Mouse (Mus musculus) midbrain, embryonic 13.5 days (tissue): ENCODE measurements around the gene Atf3. TPM values are rescaled to one million over a fixed set of nuclear protein-coding genes. Genes with fewer than 3 reads are reported as not detected.

Source experiments
- ATAC-seq: fragments of 200-750 bp; cut with Nextera tagmentation; 2 replicates; pipeline ENCODE4 v1.8.0; 2017; ENCODE audit warnings: mild to moderate bottlenecking, moderate TSS enrichment, moderate library complexity
- H3K27ac ChIP-seq: fragments of 300-500 bp; sonication (generic); 2 replicates; pipeline ENCODE4 v1.5.1; 2015; ENCODE audit warnings: inconsistent platforms, mild to moderate bottlenecking, moderate library complexity
- H3K27me3 ChIP-seq: fragments of 300-500 bp; sonication (generic); 2 replicates; pipeline ENCODE4 v1.6.1; 2015; ENCODE audit warnings: mild to moderate bottlenecking, inconsistent platforms
- H3K36me3 ChIP-seq: fragments of 300-500 bp; sonication (generic); 2 replicates; pipeline ENCODE4 v1.6.1; 2015; ENCODE audit warnings: mild to moderate bottlenecking, inconsistent platforms
- H3K4me1 ChIP-seq: fragments of 300-500 bp; sonication (generic); replicated peaks from 2 replicates; pipeline ENCODE4 v1.6.1; 2015; ENCODE audit warnings: inconsistent platforms
- H3K4me2 ChIP-seq: fragments of 300-500 bp; sonication (generic); replicated peaks from 2 replicates; pipeline ENCODE4 v1.6.1; 2015; ENCODE audit warnings: moderate library complexity, mild to moderate bottlenecking, inconsistent platforms
- H3K4me3 ChIP-seq: fragments of 300-500 bp; sonication (generic); replicated peaks from 2 replicates; pipeline ENCODE4 v1.5.1; 2015; ENCODE audit warnings: mild to moderate bottlenecking, inconsistent platforms
- H3K9ac ChIP-seq: fragments of 300-500 bp; sonication (generic); replicated peaks from 2 replicates; pipeline ENCODE4 v1.6.1; 2015; ENCODE audit warnings: mild to moderate bottlenecking, inconsistent platforms
- H3K9me3 ChIP-seq: fragments of 300-500 bp; sonication (generic); 2 replicates; pipeline ENCODE4 v1.6.1; 2016; ENCODE audit warnings: mild to moderate bottlenecking, inconsistent platforms
- WGBS: fragments of 180-500 bp; shearing (Covaris S2); methylation state at CpG from one replicate; pipeline ENCODE4 v1.1.7; 2015; 5-methylcytosine and 5-hydroxymethylcytosine counted together
- polyA plus RNA-seq: library from polyadenylated mRNA; unstranded; fragments of >200 nt; fragmentation: Nextera tagmentation; extraction: Ambion mirVana; gene quantifications from 2 replicates; pipeline ENCODE4 v1.2.1, GENCODE M21; 2015

Gene Atf3
- polyA plus RNA-seq, 1 experiment from 2014 or later = 0.83 TPM

DNA sequence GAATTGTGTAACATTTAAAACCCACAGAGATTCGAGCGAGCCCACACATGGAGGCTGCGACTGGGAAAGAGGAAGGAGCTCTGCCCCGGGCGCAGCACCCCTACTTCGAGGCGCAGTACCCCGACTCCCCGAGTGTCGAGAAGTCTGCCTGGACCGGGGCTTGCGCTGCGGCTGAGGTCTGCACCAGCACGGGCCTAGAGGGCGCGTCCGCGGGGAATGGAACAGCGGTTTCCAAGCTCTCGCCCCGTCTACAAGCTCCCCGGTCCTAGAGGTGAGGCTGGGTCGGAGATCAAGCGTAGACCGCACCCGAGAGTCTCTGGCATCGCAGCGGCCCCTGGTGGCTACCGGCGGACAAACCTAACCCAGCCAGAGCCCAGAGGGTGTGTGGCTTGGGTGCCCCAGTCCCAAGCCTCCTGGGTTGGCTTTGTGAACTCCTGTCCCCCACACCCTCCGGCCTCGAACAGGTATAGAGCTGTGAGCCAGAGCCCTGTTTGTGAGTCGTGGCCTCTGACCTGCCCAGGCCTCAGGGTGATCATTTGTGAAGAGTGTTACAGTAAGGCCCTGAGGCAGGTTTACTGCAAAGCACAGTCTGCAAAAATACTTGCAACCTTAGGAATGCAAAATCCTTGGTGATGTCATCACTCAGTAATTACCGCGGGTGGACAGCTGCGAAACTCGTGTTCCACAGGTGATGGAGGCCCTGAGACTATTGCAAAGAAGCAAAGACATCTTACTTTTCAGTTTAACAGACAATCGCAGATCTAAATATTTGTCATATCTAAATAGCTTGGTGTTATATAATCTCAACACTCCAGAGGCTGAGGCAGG, 91.8 kb downstream of the Atf3 start:
- 18% methylated on average over 38 of the region's 38 CpGs for WGBS
- H3K27me3 ChIP-seq = peaks cover 16% of the 10 kb centered on the region
- peaks cover 3% of the 10 kb centered on the region; the same call in 1 of the 2 replicates for H3K4me1 ChIP-seq
- peak overlapping the region; percentile 52 for H3K4me2 ChIP-seq
- no peaks in the 10 kb centered on the region for H3K9me3 ChIP-seq
- H3K9ac ChIP-seq = 0 out of 2 replicates have a peak overlapping the region, but pooled peaks have one; percentile 10
- H3K36me3 ChIP-seq = no peaks in the 10 kb centered on the region
- peak; percentile 75 for ATAC-seq
- H3K27ac ChIP-seq = no peak overlapping the region
- H3K4me3 ChIP-seq = peak overlapping the region; percentile 29

DNA sequence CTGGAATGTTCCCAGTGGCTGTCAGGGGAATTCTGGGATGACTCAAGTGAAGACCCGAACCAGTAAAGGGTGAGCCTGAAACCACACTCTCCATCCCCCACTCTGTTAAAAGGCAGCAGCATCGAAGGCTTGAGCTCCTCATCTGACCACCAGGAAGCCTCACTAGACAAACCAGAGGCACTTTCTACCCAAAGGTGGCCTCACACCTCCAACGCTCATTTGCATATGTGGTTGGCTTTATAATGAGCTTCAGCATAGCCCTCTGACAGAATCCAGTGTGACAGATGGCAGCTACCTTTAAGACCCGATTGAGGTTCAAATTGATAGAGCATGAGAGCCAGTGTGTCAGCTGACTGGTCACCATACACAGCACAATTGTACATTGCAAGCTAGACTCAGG, 93.6 kb downstream of the Atf3 start:
- Histone ChIP-seq H3K36me3 (no peaks in the 10 kb centered on the region), H3K9ac (no peak overlapping the region), H3K9me3 (no peaks in the 10 kb centered on the region), H3K4me3 (no peak overlapping the region), H3K27me3 (peaks cover 16% of the 10 kb centered on the region), H3K4me2 (no peak overlapping the region), H3K4me1 (peaks cover 3% of the 10 kb centered on the region; the same call in 1 of the 2 replicates), H3K27ac (no peak overlapping the region)
- no peak for ATAC-seq
- WGBS = 64% methylated on average over 4 of the region's 4 CpGs

DNA sequence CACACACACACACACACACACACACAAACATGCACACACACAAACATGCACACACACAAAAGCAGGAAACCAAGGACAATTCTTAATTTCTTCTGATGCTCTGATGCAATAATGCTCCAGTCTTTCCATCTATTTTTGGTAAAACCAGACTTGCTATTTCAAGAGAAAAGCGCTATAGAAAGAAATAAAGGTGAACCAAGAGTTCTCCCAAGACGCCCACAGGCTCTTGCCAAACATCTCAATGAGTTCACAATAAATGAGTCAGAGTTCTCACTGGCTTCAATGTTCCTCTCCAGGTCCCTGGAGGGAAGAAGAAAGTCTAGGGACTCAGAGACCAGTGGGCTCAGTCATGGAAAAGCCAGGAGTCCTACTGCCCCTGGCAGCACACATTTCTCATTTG, 94.1 kb downstream of the Atf3 start:
- no peaks in the 10 kb centered on the region for H3K36me3 ChIP-seq
- 83% methylated on average over 2 of the region's 2 CpGs for WGBS
- H3K27me3 ChIP-seq = peaks cover 16% of the 10 kb centered on the region
- peaks cover 3% of the 10 kb centered on the region; the same call in 1 of the 2 replicates for H3K4me1 ChIP-seq
- H3K4me3 ChIP-seq = no peak overlapping the region
- no peaks in the 10 kb centered on the region for H3K9me3 ChIP-seq
- ATAC-seq = no peak
- no peak overlapping the region for H3K27ac ChIP-seq
- no peak overlapping the region for H3K9ac ChIP-seq
- H3K4me2 ChIP-seq = no peak overlapping the region

- H3K4me2 ChIP-seq = no peak overlapping the region
- H3K27ac ChIP-seq = no peak overlapping the region
- no peak overlapping the region for H3K4me3 ChIP-seq
- H3K9me3 ChIP-seq = no peaks in the 10 kb centered on the region
- ATAC-seq = no peak
- H3K4me1 ChIP-seq = peaks cover 3% of the 10 kb centered on the region; the same call in 1 of the 2 replicates
- peaks cover 16% of the 10 kb centered on the region for H3K27me3 ChIP-seq
- 72% methylated on average over 3 of the region's 3 CpGs for WGBS
- no peaks in the 10 kb centered on the region for H3K36me3 ChIP-seq
- H3K9ac ChIP-seq = no peak overlapping the region
Measured at GRCm38 (mm10) chr1:191122744-191123143, 95.1 kb downstream of the Atf3 start.

Other genes with a start within 250 kb of the Atf3 start
- 77.2 and 77.5 TPM in 2 replicates for gene Vash2, start 238.7 kb downstream of the Atf3 start, polyA plus RNA-seq
- gene Flvcr1, start 191.9 kb downstream of the Atf3 start, polyA plus RNA-seq = 7.2 and 7.9 TPM in 2 replicates
- gene Spata45, start 181.4 kb downstream of the Atf3 start, polyA plus RNA-seq = not detected in 2 replicates
- 14.8 and 15.5 TPM in 2 replicates for gene Tatdn3, start 155.1 kb downstream of the Atf3 start, polyA plus RNA-seq
- gene Nsl1, start 155.0 kb downstream of the Atf3 start, polyA plus RNA-seq = 10.2 and 10.8 TPM in 2 replicates
- gene Batf3, start 120.2 kb downstream of the Atf3 start, polyA plus RNA-seq = 1.3 and 1.5 TPM in 2 replicates
- gene Fam71a, start 53.2 kb downstream of the Atf3 start, polyA plus RNA-seq = not detected in 2 replicates
- gene Nenf, start 100.2 kb upstream of the Atf3 start, polyA plus RNA-seq = 81.7 and 87.5 TPM in 2 replicates
- 46.9 and 48.7 TPM in 2 replicates for gene Tmem206, start 107.9 kb upstream of the Atf3 start, polyA plus RNA-seq
- 6.3 and 7.3 TPM in 2 replicates for gene Ppp2r5a, start 185.2 kb upstream of the Atf3 start, polyA plus RNA-seq